Mouse (Mus musculus) embryonic facial prominence, embryonic 10.5 days (tissue): ENCODE measurements around the gene Ap2s1. TPM values are rescaled to one million over a fixed set of nuclear protein-coding genes. Genes with fewer than 3 reads are reported as not detected.
"Not testable (repeated sequence)": the region's sequence is repeated elsewhere in the genome, so short reads cannot be mapped to it uniquely, and the experiment has no call there.

ENCODE experiments used
- DNase-seq: peaks from one replicate; pipeline ENCODE4 v3.0.0-alpha.2; 2017; ENCODE audit warnings: low spot score
- H3K27ac ChIP-seq: fragments of 300-500 bp; sonication (generic); replicated peaks from 2 replicates; pipeline ENCODE4 v1.5.1; 2016; ENCODE audit warnings: mild to moderate bottlenecking
- H3K27me3 ChIP-seq: fragments of 300-500 bp; sonication (generic); replicated peaks from 2 replicates; pipeline ENCODE4 v1.6.1; 2016; ENCODE audit warnings: low read depth, mild to moderate bottlenecking; ENCODE audit not compliant: poor library complexity, severe bottlenecking
- H3K36me3 ChIP-seq: fragments of 300-500 bp; sonication (generic); replicated peaks from 2 replicates; pipeline ENCODE4 v1.6.1; 2016; ENCODE audit warnings: mild to moderate bottlenecking, moderate library complexity
- H3K4me1 ChIP-seq: fragments of 300-500 bp; sonication (generic); 2 replicates; pipeline ENCODE4 v1.6.1; 2016
- H3K4me3 ChIP-seq: fragments of 300-500 bp; sonication (generic); 2 replicates; pipeline ENCODE4 v1.5.1; 2016; ENCODE audit warnings: mild to moderate bottlenecking, moderate library complexity
- H3K9me3 ChIP-seq: fragments of 300-500 bp; sonication (generic); 2 replicates; pipeline ENCODE4 v1.6.1; 2016; ENCODE audit warnings: mild to moderate bottlenecking
- WGBS: fragments of 180-500 bp; shearing (Covaris S2); methylation state at CpG from one replicate; pipeline ENCODE4 v1.1.7; 2016; 5-methylcytosine and 5-hydroxymethylcytosine counted together
- polyA plus RNA-seq: library from polyadenylated mRNA; unstranded; fragments of >200 nt; fragmentation: Nextera tagmentation; extraction: Ambion mirVana; gene quantifications from 2 replicates; pipeline ENCODE4 v1.2.1, GENCODE M21; 2016

Gene Ap2s1
- polyA plus RNA-seq, 1 experiment from 2014 or later, result 256 TPM

DNA sequence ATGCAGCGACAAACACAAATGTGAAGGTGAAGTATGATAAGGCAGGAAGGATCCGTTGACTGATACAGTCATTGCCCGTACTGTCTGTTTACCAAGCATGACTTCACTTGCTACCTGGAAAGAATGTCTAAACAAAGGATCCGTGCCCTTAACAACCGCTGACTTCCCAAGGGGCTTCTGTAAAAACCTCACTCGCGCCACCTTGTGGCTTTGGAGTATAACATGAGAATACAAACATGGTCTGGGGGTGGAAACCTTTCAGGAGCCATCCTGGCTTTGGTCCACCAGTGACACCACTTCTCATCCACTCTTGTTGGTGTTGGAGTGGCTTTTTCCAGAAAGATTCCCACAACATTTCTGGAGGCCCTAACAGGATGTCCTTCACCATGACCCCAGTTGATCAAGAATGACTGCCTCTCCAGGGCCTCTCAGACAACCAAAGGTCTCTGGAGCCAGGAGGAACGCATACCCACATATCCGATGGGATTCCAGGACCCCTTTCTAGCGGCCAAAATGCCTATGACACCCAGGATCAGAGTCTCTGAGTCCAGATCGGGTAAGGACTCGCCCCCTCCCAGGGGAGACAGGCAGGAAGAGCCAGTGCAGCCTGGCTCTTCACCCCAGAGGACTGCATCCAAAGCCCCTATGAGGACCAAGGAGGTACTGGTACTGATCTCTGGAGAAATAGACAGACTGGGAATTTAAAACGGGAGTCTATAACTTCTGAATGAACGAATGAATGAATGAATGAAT, 9.4 kb upstream of the Ap2s1 start:
- WGBS, result 30% methylated on average over 14 of the region's 14 CpGs
- H3K4me1 ChIP-seq, result peaks cover 20% of the 10 kb centered on the region
- H3K36me3 ChIP-seq, result no peaks in the 10 kb centered on the region
- peak overlapping the region; percentile 81 for H3K27ac ChIP-seq
- DNase-seq, result peak; percentile 82
- H3K27me3 ChIP-seq, result no peaks in the 10 kb centered on the region
- peak overlapping the region; percentile 39 for H3K4me3 ChIP-seq
- H3K9me3 ChIP-seq, result no peaks in the 10 kb centered on the region

DNA sequence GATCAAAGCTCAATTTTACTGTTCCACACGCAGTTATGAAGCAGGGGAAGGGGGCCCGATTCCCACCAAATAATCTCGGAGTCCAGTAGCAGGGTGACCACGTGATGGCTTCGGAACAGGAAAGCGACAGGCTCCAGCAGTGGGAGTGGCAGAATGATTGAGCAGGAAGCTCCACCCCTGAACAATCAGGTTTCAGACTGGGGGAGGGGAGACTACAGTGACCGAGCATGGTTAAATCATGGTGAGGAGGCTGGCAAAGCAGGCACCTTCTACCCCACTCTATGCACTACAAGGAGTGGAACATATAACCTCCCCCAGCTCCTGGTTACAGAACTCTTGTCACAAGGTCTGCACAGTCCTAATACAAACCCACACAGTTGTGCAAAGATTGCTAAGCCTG, 8.6 kb upstream of the Ap2s1 start:
- H3K27ac ChIP-seq, result peak overlapping the region; percentile 81
- not testable (repeated sequence) for H3K27me3 ChIP-seq, H3K36me3 ChIP-seq, H3K9me3 ChIP-seq
- peaks cover 20% of the 10 kb centered on the region for H3K4me1 ChIP-seq
- DNase-seq, result peak; percentile 75
- H3K4me3 ChIP-seq, result peak overlapping the region; percentile 39
- 4% methylated on average over 7 of the region's 7 CpGs for WGBS

DNA sequence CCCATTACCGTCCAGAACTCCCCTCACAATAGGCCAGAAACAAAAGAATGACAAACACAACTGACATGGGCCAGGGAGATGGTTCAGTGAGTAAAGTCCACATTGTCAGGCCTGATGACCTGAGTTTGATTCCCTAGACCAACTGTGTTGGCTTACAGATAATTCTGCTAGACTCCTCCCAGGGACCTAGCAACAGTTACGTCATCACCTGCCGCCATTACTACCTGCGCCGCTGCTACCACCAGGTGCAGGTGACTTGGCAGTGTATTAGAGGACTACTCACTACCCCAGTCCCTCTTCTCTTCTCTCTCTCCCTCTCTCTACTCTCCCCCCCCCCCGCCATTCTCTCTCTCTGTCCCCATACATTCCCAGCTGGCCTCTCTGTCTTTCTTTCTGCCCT, 7.4 kb upstream of the Ap2s1 start:
- 93% methylated on average over 6 of the region's 6 CpGs for WGBS
- peaks cover 20% of the 10 kb centered on the region for H3K4me1 ChIP-seq
- H3K4me3 ChIP-seq, result no peak overlapping the region
- no peaks in the 10 kb centered on the region for H3K36me3 ChIP-seq
- no peak for DNase-seq
- H3K27ac ChIP-seq, result no peak overlapping the region
- H3K9me3 ChIP-seq, result no peaks in the 10 kb centered on the region
- no peaks in the 10 kb centered on the region for H3K27me3 ChIP-seq

DNA sequence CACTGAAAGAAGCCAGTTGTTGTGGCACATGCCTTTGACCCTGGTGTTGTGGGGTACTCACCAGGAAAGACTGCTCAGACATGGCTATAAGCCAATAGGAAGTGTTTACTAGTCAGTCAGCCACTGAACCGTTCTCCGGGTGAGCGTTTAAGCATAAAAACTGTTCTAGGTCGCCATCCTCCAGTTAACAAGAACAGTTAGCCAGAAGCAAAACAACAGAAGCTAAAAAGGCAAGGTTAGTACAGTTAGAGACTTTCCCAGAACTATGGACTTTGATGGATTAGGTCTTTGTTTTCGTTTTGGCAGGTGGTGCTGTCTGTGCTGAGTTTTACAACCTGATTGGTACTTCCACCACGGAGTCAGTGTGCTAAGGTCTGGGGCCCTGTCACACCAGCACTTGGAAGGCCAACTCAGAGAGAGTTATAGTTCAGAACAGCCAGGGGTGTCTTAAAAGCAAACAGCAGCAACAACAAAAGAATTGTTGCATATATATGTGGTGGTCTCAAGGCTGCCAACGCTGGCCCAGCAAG, 6.3 kb upstream of the Ap2s1 start:
- H3K4me3 ChIP-seq, result no peak overlapping the region
- H3K9me3 ChIP-seq, result no peaks in the 10 kb centered on the region
- H3K36me3 ChIP-seq, result no peaks in the 10 kb centered on the region
- 82% methylated on average over 7 of the region's 7 CpGs for WGBS
- no peaks in the 10 kb centered on the region for H3K27me3 ChIP-seq
- no peak overlapping the region for H3K27ac ChIP-seq
- H3K4me1 ChIP-seq, result peaks cover 20% of the 10 kb centered on the region
- no peak for DNase-seq

DNA sequence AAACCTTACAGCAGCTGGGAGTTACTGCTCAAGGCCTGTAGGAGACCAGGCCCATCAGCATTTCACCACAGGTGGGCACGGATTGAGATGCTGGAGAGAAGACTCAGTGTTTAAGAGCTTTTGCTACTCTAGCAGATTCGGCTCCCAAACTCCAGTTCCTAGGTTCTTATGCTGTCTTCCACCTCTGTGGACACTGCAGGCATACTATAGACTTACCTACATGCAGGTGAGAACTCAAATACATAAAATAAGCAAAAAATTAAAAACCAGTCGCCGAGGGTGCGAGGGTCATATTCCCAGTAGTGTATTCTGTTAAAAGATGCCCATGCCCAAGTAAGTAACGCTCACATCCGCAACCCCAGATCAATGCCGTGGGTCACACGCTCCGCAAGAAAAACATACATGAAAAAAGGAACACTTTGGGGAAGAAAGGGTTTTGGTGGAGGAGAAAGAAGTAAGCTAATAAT, 571 bp upstream of the Ap2s1 start:
- H3K36me3 ChIP-seq, result peaks cover 9% of the 10 kb centered on the region; the same call in 1 of the 2 replicates
- peaks cover 18% of the 10 kb centered on the region for H3K4me1 ChIP-seq
- H3K4me3 ChIP-seq, result peak overlapping the region; percentile 84
- no peak overlapping the region for H3K27ac ChIP-seq
- DNase-seq, result no peak
- 47% methylated on average over 10 of the region's 10 CpGs for WGBS
- H3K27me3 ChIP-seq, result no peaks in the 10 kb centered on the region
- H3K9me3 ChIP-seq, result no peaks in the 10 kb centered on the region

- no peaks in the 10 kb centered on the region for H3K9me3 ChIP-seq
- H3K27me3 ChIP-seq, result no peaks in the 10 kb centered on the region
- peaks cover 23% of the 10 kb centered on the region for H3K36me3 ChIP-seq
- 50% methylated on average over 10 of the region's 10 CpGs for WGBS
- H3K4me3 ChIP-seq, result peak overlapping the region; percentile 84
- no peak for DNase-seq
- H3K4me1 ChIP-seq, result peaks cover 18% of the 10 kb centered on the region
- peak overlapping the region; percentile 82; the same call in 1 of the 2 replicates for H3K27ac ChIP-seq
Measured at GRCm38 (mm10) chr7:16739056-16739604, 920 bp downstream of the Ap2s1 start.

DNA sequence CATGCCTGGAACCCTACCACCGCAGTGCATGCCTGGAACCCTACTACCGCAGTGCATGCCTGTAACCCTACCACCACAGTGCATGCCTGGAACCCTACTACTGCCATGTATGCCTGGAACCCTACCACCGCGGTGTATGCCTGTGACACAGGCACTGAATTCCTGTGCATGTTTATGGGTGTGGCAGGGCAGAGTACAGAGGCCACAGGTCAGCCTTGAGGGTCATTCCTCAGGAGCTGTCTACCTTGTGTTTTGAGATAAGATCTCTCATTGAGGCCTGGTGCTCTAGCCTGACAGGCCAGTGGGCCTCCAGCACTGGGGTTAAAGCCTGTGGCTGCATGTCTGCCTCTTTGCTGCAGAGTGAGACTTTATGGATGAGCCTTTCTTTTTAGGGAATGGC, 7.2 kb downstream of the Ap2s1 start:
- Histone ChIP-seq H3K4me1 (no peaks in the 10 kb centered on the region), H3K36me3 (peaks cover 78% of the 10 kb centered on the region), H3K4me3 (no peak overlapping the region), H3K27me3 (no peaks in the 10 kb centered on the region), H3K9me3 (no peaks in the 10 kb centered on the region), H3K27ac (no peak overlapping the region)
- no peak for DNase-seq
- 87% methylated on average over 4 of the region's 4 CpGs for WGBS

DNA sequence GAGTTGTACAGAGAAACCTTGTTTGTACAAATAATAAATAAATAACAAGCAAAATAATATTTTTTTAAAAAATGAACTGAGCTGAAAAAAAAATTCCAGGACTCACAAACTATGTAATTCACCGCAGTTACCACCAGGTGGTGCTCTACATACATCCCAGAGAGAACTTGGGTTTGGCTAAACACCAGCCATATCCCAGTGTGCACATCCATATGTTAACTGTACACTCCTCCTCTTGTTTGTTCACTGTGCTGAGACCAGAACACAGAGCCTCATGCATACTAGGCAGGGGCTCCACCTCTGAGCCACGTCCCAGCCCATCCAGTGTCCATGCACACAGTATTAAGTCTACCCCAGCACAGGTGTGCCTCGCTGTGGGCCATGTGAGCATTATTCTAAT, 7.9 kb downstream of the Ap2s1 start:
- peak; percentile 57 for DNase-seq
- Histone ChIP-seq H3K4me1 (no peaks in the 10 kb centered on the region), H3K27ac (no peak overlapping the region), H3K27me3 (no peaks in the 10 kb centered on the region), H3K36me3 (peaks cover 80% of the 10 kb centered on the region), H3K9me3 (no peaks in the 10 kb centered on the region), H3K4me3 (no peak overlapping the region)
- WGBS, result 52% methylated on average over 3 of the region's 3 CpGs

DNA sequence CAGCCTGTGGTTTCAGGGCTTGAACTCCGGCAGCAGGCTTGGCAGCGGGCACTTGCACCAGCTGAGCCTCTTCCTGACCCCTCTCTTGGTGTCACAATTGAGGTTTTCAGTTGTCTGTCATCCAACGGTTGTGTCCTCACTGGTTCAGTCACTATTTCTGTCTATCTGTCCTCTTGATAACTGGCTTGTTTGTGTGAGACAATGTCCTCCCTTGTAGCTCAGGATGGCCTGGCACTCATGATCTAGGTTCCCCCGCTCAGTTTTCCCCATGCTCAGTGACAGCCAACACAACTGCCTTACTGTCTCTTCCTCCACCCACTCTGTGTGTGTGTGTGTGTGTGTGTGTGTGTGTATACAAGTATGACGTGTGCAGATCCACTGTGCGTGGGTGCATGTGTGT, 9.4 kb downstream of the Ap2s1 start:
- WGBS, result 91% methylated on average over 6 of the region's 6 CpGs
- no peak for DNase-seq
- Histone ChIP-seq H3K36me3 (peaks cover 73% of the 10 kb centered on the region), H3K9me3 (no peaks in the 10 kb centered on the region), H3K27ac (no peak overlapping the region), H3K4me1 (no peaks in the 10 kb centered on the region), H3K4me3 (no peak overlapping the region), H3K27me3 (no peaks in the 10 kb centered on the region)

- H3K9me3 ChIP-seq, result no peaks in the 10 kb centered on the region
- 90% methylated on average over 12 of the region's 12 CpGs for WGBS
- H3K27ac ChIP-seq, result no peak overlapping the region
- H3K4me1 ChIP-seq, result no peaks in the 10 kb centered on the region
- H3K36me3 ChIP-seq, result peaks cover 37% of the 10 kb centered on the region
- H3K4me3 ChIP-seq, result no peak overlapping the region
- H3K27me3 ChIP-seq, result no peaks in the 10 kb centered on the region
- DNase-seq, result no peak
Measured at GRCm38 (mm10) chr7:16752016-16752415, 13.8 kb downstream of the Ap2s1 start.

DNA sequence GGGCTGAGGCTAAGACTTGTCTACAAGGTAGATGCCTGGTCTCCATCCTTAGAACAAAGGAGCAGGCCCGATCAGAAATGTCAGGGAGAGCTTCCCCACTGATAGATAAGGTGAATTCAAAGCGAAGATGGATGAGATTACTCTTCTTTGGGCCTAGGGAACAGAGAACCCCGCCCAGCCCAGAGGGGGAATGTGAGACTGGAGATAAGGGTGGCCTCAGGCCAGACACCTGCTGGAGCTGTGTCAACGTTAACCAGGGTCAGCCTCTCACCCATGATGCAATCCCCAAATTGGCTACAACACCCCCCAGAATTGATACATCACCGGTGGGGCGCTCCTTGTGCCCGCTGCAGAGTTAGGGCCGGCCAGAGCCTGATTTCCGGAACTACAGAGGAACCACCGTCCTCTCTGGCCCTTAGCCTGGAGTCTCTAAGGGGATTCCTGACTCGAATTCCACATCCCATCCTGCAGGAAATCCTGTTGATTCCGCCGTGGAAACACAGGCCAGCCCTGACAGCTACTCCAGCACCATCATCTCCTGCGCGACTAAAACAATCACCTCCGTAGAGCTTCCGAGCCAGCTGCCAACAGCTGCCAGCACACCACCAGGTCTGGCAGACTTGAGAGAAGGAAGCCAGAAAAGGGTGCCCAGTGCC, 17.3 kb downstream of the Ap2s1 start:
- peaks cover 4% of the 10 kb centered on the region; the same call in 1 of the 2 replicates for H3K36me3 ChIP-seq
- DNase-seq, result no peak
- H3K4me1 ChIP-seq, result peaks cover 8% of the 10 kb centered on the region
- no peaks in the 10 kb centered on the region for H3K9me3 ChIP-seq
- H3K27me3 ChIP-seq, result no peaks in the 10 kb centered on the region
- 71% methylated on average over 17 of the region's 17 CpGs for WGBS
- no peak overlapping the region for H3K4me3 ChIP-seq
- no peak overlapping the region for H3K27ac ChIP-seq

- no peak overlapping the region for H3K4me3 ChIP-seq
- no peaks in the 10 kb centered on the region for H3K9me3 ChIP-seq
- DNase-seq, result peak; percentile 24
- no peak overlapping the region for H3K27ac ChIP-seq
- H3K36me3 ChIP-seq, result no peaks in the 10 kb centered on the region
- H3K27me3 ChIP-seq, result no peaks in the 10 kb centered on the region
- peaks cover 21% of the 10 kb centered on the region for H3K4me1 ChIP-seq
- WGBS, result 80% methylated on average over 10 of the region's 11 CpGs
Measured at GRCm38 (mm10) chr7:16758872-16759574, 20.8 kb downstream of the Ap2s1 start.
